Mouse (Mus musculus) hindbrain, embryonic 13.5 days (tissue): ENCODE measurements around the gene Srgap1. TPM values are rescaled to one million over a fixed set of nuclear protein-coding genes. Genes with fewer than 3 reads are reported as not detected.

ENCODE experiments used
- ATAC-seq: fragments of 200-750 bp; cut with Nextera tagmentation; 2 replicates; pipeline ENCODE4 v1.8.0; 2017; ENCODE audit warnings: moderate TSS enrichment; ENCODE audit not compliant: low FRiP score
- H3K27ac ChIP-seq: fragments of 300-500 bp; sonication (generic); 2 replicates; pipeline ENCODE4 v1.5.1; 2015; ENCODE audit warnings: inconsistent platforms, mild to moderate bottlenecking, moderate library complexity
- H3K27me3 ChIP-seq: fragments of 300-500 bp; sonication (generic); 2 replicates; pipeline ENCODE4 v1.6.1; 2015; ENCODE audit warnings: mild to moderate bottlenecking, inconsistent platforms
- H3K36me3 ChIP-seq: fragments of 300-500 bp; sonication (generic); 2 replicates; pipeline ENCODE4 v1.6.1; 2015; ENCODE audit warnings: mild to moderate bottlenecking, inconsistent platforms
- H3K4me1 ChIP-seq: fragments of 300-500 bp; sonication (generic); replicated peaks from 2 replicates; pipeline ENCODE4 v1.6.1; 2015; ENCODE audit warnings: inconsistent platforms
- H3K4me2 ChIP-seq: fragments of 300-500 bp; sonication (generic); 2 replicates; pipeline ENCODE4 v1.6.1; 2015; ENCODE audit warnings: inconsistent platforms, mild to moderate bottlenecking, moderate library complexity
- H3K4me3 ChIP-seq: fragments of 300-500 bp; sonication (generic); 2 replicates; pipeline ENCODE4 v1.5.1; 2015; ENCODE audit warnings: mild to moderate bottlenecking, inconsistent platforms
- H3K9ac ChIP-seq: fragments of 300-500 bp; sonication (generic); 2 replicates; pipeline ENCODE4 v1.6.1; 2015; ENCODE audit warnings: mild to moderate bottlenecking, inconsistent platforms
- H3K9me3 ChIP-seq: fragments of 300-500 bp; sonication (generic); 2 replicates; pipeline ENCODE4 v1.6.1; 2016; ENCODE audit warnings: inconsistent platforms
- WGBS: fragments of 180-500 bp; shearing (Covaris S2); methylation state at CpG from one replicate; pipeline ENCODE4 v1.1.7; 2015; 5-methylcytosine and 5-hydroxymethylcytosine counted together
- polyA plus RNA-seq: library from polyadenylated mRNA; unstranded; fragments of >200 nt; fragmentation: Nextera tagmentation; extraction: Ambion mirVana; gene quantifications from 2 replicates; pipeline ENCODE4 v1.2.1, GENCODE M21; 2015

Gene Srgap1
- polyA plus RNA-seq = 39.9 and 42.0 TPM in 2 replicates

- no peaks in the 10 kb centered on the region for H3K27me3 ChIP-seq
- peak within 1 kb of the TSS; percentile 85 for H3K4me3 ChIP-seq
- no peaks in the 10 kb centered on the region for H3K9me3 ChIP-seq
- H3K4me2 ChIP-seq = peak within 1 kb of the TSS; percentile 80
- H3K36me3 ChIP-seq = 0 out of 2 replicates have a peak, but pooled peaks cover 4% of the 10 kb centered on the region
- peak; percentile 86 for ATAC-seq
- peak within 1 kb of the TSS; percentile 95 for H3K27ac ChIP-seq
- H3K9ac ChIP-seq = peak within 1 kb of the TSS; percentile 97
- under 1% methylated on average over 46 of the region's 79 CpGs for WGBS
- H3K4me1 ChIP-seq = peaks cover 32% of the 10 kb centered on the region
Observed at GRCm38 (mm10) chr10:122046904-122047726, at the start of gene Srgap1. TSS of gene Srgap1 (minus strand) at chr10:122047315.

DNA sequence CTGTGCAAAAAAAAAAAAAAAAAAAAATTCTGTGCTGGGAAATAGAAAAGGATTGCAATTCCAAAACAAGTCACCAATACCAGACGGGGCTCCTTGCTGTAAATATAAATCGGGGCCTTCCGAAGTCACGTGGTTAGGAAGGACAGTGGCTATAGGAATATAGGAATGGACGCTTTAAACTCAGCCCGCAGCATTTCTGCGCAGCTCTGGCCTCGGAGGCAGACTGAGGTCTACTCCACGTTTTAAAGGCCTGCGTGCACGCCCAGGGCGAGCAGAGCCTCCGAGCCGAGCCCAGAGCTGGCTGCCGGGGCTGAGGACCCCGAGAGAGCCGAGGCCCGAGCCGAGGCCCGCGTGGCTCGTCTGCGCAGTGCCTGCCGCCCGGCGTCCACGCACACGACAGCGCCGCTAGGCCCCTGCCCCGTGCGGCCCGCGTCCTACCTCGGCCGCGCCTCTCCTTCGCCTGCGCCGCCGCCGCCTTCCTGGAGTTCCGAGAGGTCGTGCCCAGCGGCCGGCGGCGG is 49.4 kb upstream of the Srgap1 start:
- Histone ChIP-seq H3K4me2 (peak overlapping the region; percentile 70), H3K27ac (peak overlapping the region; percentile 91), H3K27me3 (no peaks in the 10 kb centered on the region), H3K4me3 (peak overlapping the region; percentile 77), H3K9me3 (no peaks in the 10 kb centered on the region), H3K36me3 (peaks cover 11% of the 10 kb centered on the region), H3K9ac (peak overlapping the region; percentile 89), H3K4me1 (peaks cover 11% of the 10 kb centered on the region)
- WGBS = 0% methylated on average over 48 of the region's 48 CpGs
- ATAC-seq = peak; percentile 84

DNA sequence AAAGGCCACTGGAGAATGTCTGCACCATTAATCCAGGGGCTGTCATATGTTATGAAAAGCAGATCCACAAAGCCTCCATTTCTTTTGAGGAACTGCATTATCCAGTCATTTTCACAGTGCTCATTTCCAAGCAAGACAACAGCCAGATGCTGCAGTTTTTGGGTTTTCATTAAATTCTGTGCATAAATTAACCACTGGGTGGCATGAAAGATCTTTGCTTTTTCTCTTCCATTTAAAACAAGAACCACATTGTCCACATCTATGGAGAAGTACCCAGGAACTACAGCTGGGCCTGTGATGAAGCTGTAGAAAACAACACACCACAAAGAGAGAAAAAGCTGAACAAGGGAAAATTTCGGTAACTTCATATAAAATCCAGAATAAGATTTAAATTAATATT is 43.4 kb upstream of the Srgap1 start:
- Histone ChIP-seq H3K9ac (no peak overlapping the region), H3K4me2 (no peak overlapping the region), H3K9me3 (peaks cover 16% of the 10 kb centered on the region), H3K4me1 (peaks cover 6% of the 10 kb centered on the region), H3K27me3 (no peaks in the 10 kb centered on the region), H3K36me3 (peaks cover 54% of the 10 kb centered on the region), H3K4me3 (no peak overlapping the region), H3K27ac (no peak overlapping the region)
- WGBS = 100% methylated on average over 1 of the region's 1 CpGs
- no peak for ATAC-seq

GRCm38 (mm10) chr10:122081352-122081751 is 34.2 kb upstream of the Srgap1 start:
- no peak overlapping the region for H3K9ac ChIP-seq
- H3K27ac ChIP-seq = no peak overlapping the region
- no peak overlapping the region for H3K4me3 ChIP-seq
- H3K27me3 ChIP-seq = no peaks in the 10 kb centered on the region
- no peak for ATAC-seq
- H3K36me3 ChIP-seq = peaks cover 27% of the 10 kb centered on the region
- no peaks in the 10 kb centered on the region for H3K4me1 ChIP-seq
- 96% methylated on average over 1 of the region's 1 CpGs for WGBS
- H3K4me2 ChIP-seq = no peak overlapping the region
- peaks cover 7% of the 10 kb centered on the region; the same call in 1 of the 2 replicates for H3K9me3 ChIP-seq

DNA sequence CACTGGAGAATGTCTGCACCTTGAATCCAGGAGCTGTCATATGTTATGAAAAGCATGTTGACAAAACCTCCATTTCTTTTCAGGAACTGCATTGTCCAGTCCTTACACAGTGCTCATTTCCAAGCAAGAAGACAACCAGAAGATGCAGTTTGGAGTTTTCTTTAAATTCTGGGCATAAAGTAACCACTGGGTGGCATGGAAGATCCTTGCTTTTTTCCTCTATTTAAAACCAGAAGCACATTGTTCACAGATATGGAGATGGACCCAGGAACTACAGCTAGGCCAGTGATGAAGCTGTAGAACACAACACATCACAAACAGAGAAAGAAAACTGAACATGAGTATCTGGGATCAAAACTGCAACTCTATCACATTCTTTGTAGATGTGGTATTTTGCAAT is 22.0 kb upstream of the Srgap1 start:
- no peaks in the 10 kb centered on the region for H3K36me3 ChIP-seq

GRCm38 (mm10) chr10:122055826-122056225 is 8.7 kb upstream of the Srgap1 start:
- Histone ChIP-seq H3K9me3 (no peaks in the 10 kb centered on the region), H3K4me1 (no peaks in the 10 kb centered on the region), H3K4me2 (no peak overlapping the region), H3K27me3 (no peaks in the 10 kb centered on the region), H3K9ac (no peak overlapping the region), H3K27ac (no peak overlapping the region), H3K36me3 (no peaks in the 10 kb centered on the region), H3K4me3 (no peak overlapping the region)
- ATAC-seq = no peak
- 92% methylated on average over 6 of the region's 6 CpGs for WGBS

More for the DNA sequence above, 22.0 kb upstream of the Srgap1 start:
- Histone ChIP-seq H3K9me3 (no peaks in the 10 kb centered on the region), H3K4me3 (no peak overlapping the region), H3K27ac (no peak overlapping the region), H3K4me1 (no peaks in the 10 kb centered on the region), H3K4me2 (no peak overlapping the region), H3K9ac (no peak overlapping the region), H3K27me3 (no peaks in the 10 kb centered on the region)
- ATAC-seq = no peak

DNA sequence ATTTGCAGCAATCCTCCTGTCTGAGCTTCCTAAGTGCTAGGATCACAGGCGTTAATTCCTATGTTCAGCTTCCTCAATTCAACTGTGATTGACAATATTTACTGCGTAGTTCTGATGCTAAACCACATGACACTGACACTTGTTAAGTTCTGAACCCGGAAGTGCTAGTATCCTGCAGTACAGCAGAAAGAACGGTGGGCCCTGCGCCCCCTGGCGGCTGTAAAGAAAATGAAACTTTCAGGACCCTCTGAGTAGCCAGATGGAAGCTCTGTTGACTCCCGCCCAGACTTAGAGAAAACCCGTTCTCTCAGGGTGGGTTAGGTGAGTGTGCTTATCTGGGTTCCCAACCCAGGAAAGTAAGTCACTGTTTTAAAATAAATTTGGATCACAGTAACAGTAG is 7.4 kb upstream of the Srgap1 start:
- ATAC-seq = 0 out of 2 replicates have a peak, but pooled peaks have one; percentile 43
- Histone ChIP-seq H3K4me1 (no peaks in the 10 kb centered on the region), H3K27me3 (no peaks in the 10 kb centered on the region), H3K4me2 (no peak overlapping the region), H3K4me3 (no peak overlapping the region), H3K9me3 (no peaks in the 10 kb centered on the region), H3K36me3 (no peaks in the 10 kb centered on the region), H3K9ac (no peak overlapping the region), H3K27ac (no peak overlapping the region)
- WGBS = 13% methylated on average over 8 of the region's 8 CpGs

DNA sequence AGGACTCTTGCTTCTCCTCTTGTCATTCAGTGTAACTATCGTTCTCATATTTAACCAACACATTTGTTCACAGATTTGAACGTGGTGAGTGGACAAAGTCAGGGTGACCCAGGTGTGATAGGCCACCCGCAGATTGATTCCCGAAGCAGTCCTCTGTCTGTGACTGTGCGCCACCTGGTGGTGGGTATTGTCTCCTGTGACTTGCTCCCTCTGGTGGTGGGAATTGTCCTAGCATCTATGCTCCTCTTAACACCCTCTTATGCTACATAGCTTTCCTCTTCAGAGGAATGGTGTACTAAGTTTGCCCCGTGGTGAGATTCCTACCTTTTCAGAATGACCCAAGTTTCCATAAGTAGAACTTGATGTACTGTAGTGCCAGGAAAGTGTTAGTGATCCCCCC is 4.7 kb upstream of the Srgap1 start:
- Histone ChIP-seq H3K4me2 (no peak overlapping the region), H3K4me3 (no peak overlapping the region), H3K9ac (no peak overlapping the region), H3K9me3 (no peaks in the 10 kb centered on the region), H3K36me3 (no peaks in the 10 kb centered on the region), H3K4me1 (no peaks in the 10 kb centered on the region), H3K27ac (no peak overlapping the region), H3K27me3 (no peaks in the 10 kb centered on the region)
- WGBS = 38% methylated on average over 6 of the region's 6 CpGs
- ATAC-seq = no peak

DNA sequence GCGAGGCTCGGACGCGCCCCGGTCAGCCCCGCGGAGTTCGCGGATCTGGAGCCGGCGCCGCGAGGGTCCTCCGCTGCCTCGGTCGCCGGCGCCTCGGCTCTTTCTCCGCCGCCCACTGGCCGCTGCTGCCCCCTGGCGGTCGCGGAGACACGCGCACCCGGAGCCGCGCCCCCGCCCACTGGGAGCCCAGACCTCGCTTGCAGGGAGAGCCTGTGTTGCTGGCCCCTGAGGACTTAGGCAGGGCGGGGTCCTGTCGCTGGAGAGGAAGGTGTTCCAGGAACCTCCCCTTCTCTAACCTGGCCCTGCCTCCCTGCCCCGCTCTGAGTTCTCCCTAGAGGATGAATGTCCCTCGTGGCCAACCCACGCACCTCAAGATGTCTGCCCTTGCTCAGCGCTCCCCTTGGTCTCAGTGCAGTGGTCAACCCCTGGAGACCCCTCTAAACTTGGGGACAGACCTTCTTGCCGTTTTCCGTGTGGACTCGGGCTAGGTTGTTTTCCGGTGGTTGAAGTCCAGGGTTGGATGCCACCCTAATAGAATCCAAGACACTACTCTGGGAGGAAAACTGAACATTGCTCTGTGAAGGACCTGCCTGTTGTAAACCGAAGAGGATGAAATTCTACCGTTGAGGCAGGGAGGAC is 731 bp upstream of the Srgap1 start:
- ATAC-seq = peak; percentile 79
- Histone ChIP-seq H3K27ac (peak overlapping the region; percentile 95), H3K4me1 (peaks cover 28% of the 10 kb centered on the region), H3K4me3 (peak overlapping the region; percentile 85), H3K27me3 (no peaks in the 10 kb centered on the region), H3K36me3 (no peaks in the 10 kb centered on the region), H3K9me3 (no peaks in the 10 kb centered on the region), H3K9ac (peak overlapping the region; percentile 97), H3K4me2 (peak overlapping the region; percentile 80)
- 18% methylated on average over 30 of the region's 44 CpGs for WGBS

GRCm38 (mm10) chr10:122046511-122046903 is 608 bp downstream of the Srgap1 start:
- Histone ChIP-seq H3K36me3 (0 out of 2 replicates have a peak, but pooled peaks cover 8% of the 10 kb centered on the region), H3K9ac (peak overlapping the region; percentile 97), H3K27ac (peak overlapping the region; percentile 95), H3K9me3 (no peaks in the 10 kb centered on the region), H3K4me1 (peaks cover 36% of the 10 kb centered on the region), H3K27me3 (no peaks in the 10 kb centered on the region), H3K4me3 (peak overlapping the region; percentile 85), H3K4me2 (peak overlapping the region; percentile 80)
- no peak for ATAC-seq
- under 1% methylated on average over 13 of the region's 13 CpGs for WGBS

GRCm38 (mm10) chr10:122045946-122046345 is 1.2 kb downstream of the Srgap1 start:
- Histone ChIP-seq H3K4me3 (peak overlapping the region; percentile 85), H3K9ac (peak overlapping the region; percentile 97), H3K9me3 (no peaks in the 10 kb centered on the region), H3K4me2 (peak overlapping the region; percentile 80), H3K27me3 (no peaks in the 10 kb centered on the region), H3K27ac (peak overlapping the region; percentile 95), H3K4me1 (peaks cover 36% of the 10 kb centered on the region), H3K36me3 (0 out of 2 replicates have a peak, but pooled peaks cover 8% of the 10 kb centered on the region)
- peak; percentile 8; the same call in 1 of the 2 replicates for ATAC-seq
- 7% methylated on average over 9 of the region's 9 CpGs for WGBS

GRCm38 (mm10) chr10:122044926-122045325 is 2.2 kb downstream of the Srgap1 start:
- Histone ChIP-seq H3K9me3 (no peaks in the 10 kb centered on the region), H3K4me2 (peak overlapping the region; percentile 80), H3K27ac (peak overlapping the region; percentile 75), H3K36me3 (0 out of 2 replicates have a peak, but pooled peaks cover 8% of the 10 kb centered on the region), H3K4me1 (peaks cover 36% of the 10 kb centered on the region), H3K4me3 (peak overlapping the region; percentile 85), H3K27me3 (no peaks in the 10 kb centered on the region), H3K9ac (peak overlapping the region; percentile 64)
- no peak for ATAC-seq
- WGBS = 55% methylated on average over 4 of the region's 4 CpGs
